Mouse (Mus musculus): ENCODE data around the gene 4933436I01Rik.

4933436I01Rik gene

DNA sequence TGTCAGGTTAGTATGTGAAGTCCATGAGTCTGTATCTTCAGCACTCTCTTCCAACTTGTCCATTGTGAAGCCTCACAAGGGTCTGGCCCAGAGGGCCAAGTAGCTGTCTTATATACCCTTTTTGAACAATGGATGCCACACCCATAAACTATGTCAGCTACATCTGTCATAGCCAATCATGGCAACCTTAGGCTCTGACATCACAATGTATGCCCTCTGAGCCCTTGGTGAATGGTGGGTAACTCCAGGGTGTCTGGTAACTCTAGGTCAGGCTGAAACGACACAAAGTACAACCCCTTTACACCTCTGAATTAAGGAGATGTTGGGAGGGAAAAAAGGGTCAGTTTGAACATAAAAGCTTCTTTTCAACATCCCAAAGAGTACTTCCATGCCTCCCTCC, at the start of gene 4933436I01Rik:
Gene 4933436I01Rik, minus strand, starts transcription at position 101 of the 400 bp plus-strand sequence.
- DNase-seq: no peak

GRCm38 (mm10) chrX:67924769-67925470, 3.7 kb upstream of the 4933436I01Rik start:
- DNase-seq: no peak

- no peak for DNase-seq
Observed at GRCm38 (mm10) chrX:67883406-67883805, 37.8 kb downstream of the 4933436I01Rik start.
